ENCODE assay signal across 8 mouse cellular contexts in genomic region chr11:113291781-113292714, GRCm38 (mm10).
DNase-seq lines count a peak whose midpoint lies in the region; ATAC-seq lines count a peak whose summit lies in the region.

No protein-coding gene starts in this region.

- H3K27me3 ChIP-seq in forebrain, embryonic 11.5 days (ENCODE audit: control insufficient read depth, insufficient read depth, low read length): no peaks in the 10 kb centered on the region
- no peaks in the 10 kb centered on the region for H3K27me3 ChIP-seq in forebrain, embryonic 16.5 days (replicated peaks; ENCODE audit: control insufficient read depth, insufficient read depth, low read length)
- no peaks in the 10 kb centered on the region for H3K27me3 ChIP-seq in heart, embryonic 12.5 days (replicated peaks)
- no peaks in the 10 kb centered on the region; the same call in 1 of the 2 replicates for H3K27me3 ChIP-seq in limb, embryonic 13.5 days

- 0 out of 2 replicates have a peak overlapping the region, but pooled peaks have one; percentile 18 for H3K27ac ChIP-seq in forebrain, embryonic 11.5 days (ENCODE audit: low read depth, low read length)
- no peak overlapping the region for H3K27ac ChIP-seq in forebrain, embryonic 16.5 days (ENCODE audit: low read length)
- peak overlapping the region; percentile 41; the same call in 1 of the 2 replicates for H3K27ac ChIP-seq in heart, embryonic 12.5 days (ENCODE audit: poor library complexity, severe bottlenecking)
- peak overlapping the region; percentile 79 for H3K27ac ChIP-seq in limb, embryonic 13.5 days

- 52% methylated on average over 17 of the region's 17 CpGs for WGBS in forebrain, embryonic 11.5 days
- WGBS in forebrain, embryonic 16.5 days: 51% methylated on average over 17 of the region's 17 CpGs
- WGBS in heart, embryonic 12.5 days: 67% methylated on average over 17 of the region's 17 CpGs
- 46% methylated on average over 17 of the region's 17 CpGs for WGBS in limb, embryonic 13.5 days

- 0 out of 2 replicates have a peak, but pooled peaks have one; percentile 7 for ATAC-seq in forebrain, embryonic 11.5 days (replicated peaks; ENCODE audit: low FRiP score)
- ATAC-seq in forebrain, embryonic 16.5 days: no peak
- no peak for ATAC-seq in heart, embryonic 12.5 days (ENCODE audit: insufficient number of reproducible peaks, low FRiP score)
- 0 out of 2 replicates have a peak, but pooled peaks have one; percentile 39 for ATAC-seq in limb, embryonic 13.5 days (ENCODE audit: low FRiP score, low read depth)
- ATAC-seq in megakaryocyte progenitor cell, adult 5-6 weeks (replicated peaks; ENCODE audit: poor library complexity): no peak

- no peaks in the 10 kb centered on the region for H3K9me3 ChIP-seq in forebrain, embryonic 11.5 days (ENCODE audit: control insufficient read depth, low read length)
- no peaks in the 10 kb centered on the region for H3K9me3 ChIP-seq in forebrain, embryonic 16.5 days (ENCODE audit: control insufficient read depth, low read length)
- H3K9me3 ChIP-seq in heart, embryonic 12.5 days (replicated peaks): no peaks in the 10 kb centered on the region
- no peaks in the 10 kb centered on the region for H3K9me3 ChIP-seq in limb, embryonic 13.5 days

- DNase-seq in forebrain, embryonic 11.5 days (ENCODE audit: low spot score): no peak
- DNase-seq in R1 (ENCODE audit: low read depth, low spot score): peak; percentile 35
- no peak for DNase-seq in spleen, postnatal 4 days (ENCODE audit: low spot score in 2 of 2)
- no peak for DNase-seq in frontal cortex, adult 2 months (ENCODE audit: extremely low spot score in 1 of 2, low spot score in 1 of 2)

- no peak overlapping the region for H3K4me3 ChIP-seq in forebrain, embryonic 11.5 days (ENCODE audit: low read depth, low read length)
- H3K4me3 ChIP-seq in forebrain, embryonic 16.5 days (replicated peaks; ENCODE audit: low read length): no peak overlapping the region
- no peak overlapping the region for H3K4me3 ChIP-seq in heart, embryonic 12.5 days
- H3K4me3 ChIP-seq in limb, embryonic 13.5 days: no peak overlapping the region

- peak overlapping the region; percentile 23; the same call in 1 of the 2 replicates for H3K9ac ChIP-seq in forebrain, embryonic 11.5 days (ENCODE audit: low read length)
- no peak overlapping the region for H3K9ac ChIP-seq in forebrain, embryonic 16.5 days (replicated peaks; ENCODE audit: low read depth, low read length)
- H3K9ac ChIP-seq in heart, embryonic 12.5 days: no peak overlapping the region
- H3K9ac ChIP-seq in limb, embryonic 13.5 days: no peak overlapping the region

- H3K4me1 ChIP-seq in forebrain, embryonic 11.5 days (replicated peaks; ENCODE audit: control insufficient read depth, insufficient read depth, low read length): peaks cover 9% of the 10 kb centered on the region; the same call in 1 of the 2 replicates
- H3K4me1 ChIP-seq in forebrain, embryonic 16.5 days (replicated peaks; ENCODE audit: control insufficient read depth, insufficient read depth, low read length): peaks cover 8% of the 10 kb centered on the region; the same call in 1 of the 2 replicates
- H3K4me1 ChIP-seq in heart, embryonic 12.5 days (replicated peaks): peaks cover 4% of the 10 kb centered on the region; the same call in 1 of the 2 replicates
- H3K4me1 ChIP-seq in limb, embryonic 13.5 days: peaks cover 50% of the 10 kb centered on the region

- no peaks in the 10 kb centered on the region for H3K36me3 ChIP-seq in forebrain, embryonic 11.5 days (ENCODE audit: control insufficient read depth, insufficient read depth, low read length)
- H3K36me3 ChIP-seq in forebrain, embryonic 16.5 days (ENCODE audit: control insufficient read depth, insufficient read depth): no peaks in the 10 kb centered on the region
- H3K36me3 ChIP-seq in heart, embryonic 12.5 days: no peaks in the 10 kb centered on the region
- H3K36me3 ChIP-seq in limb, embryonic 13.5 days: no peaks in the 10 kb centered on the region

- H3K4me2 ChIP-seq in forebrain, embryonic 11.5 days (ENCODE audit: low read depth, low read length, severe bottlenecking): no peak overlapping the region
- no peak overlapping the region for H3K4me2 ChIP-seq in forebrain, embryonic 16.5 days (ENCODE audit: low read length)
- H3K4me2 ChIP-seq in heart, embryonic 12.5 days: no peak overlapping the region
- no peak overlapping the region for H3K4me2 ChIP-seq in limb, embryonic 13.5 days (replicated peaks)

Comparison
In these comparisons a context has a peak if more than half of its experiments do, and no peak if none do; other contexts are left out.
1. ATAC-seq: peak in forebrain, embryonic 11.5 days (single experiment) and limb, embryonic 13.5 days (single experiment); none in forebrain, embryonic 16.5 days (single experiment), heart, embryonic 12.5 days (single experiment) and megakaryocyte progenitor cell, adult 5-6 weeks (single experiment).